Mouse (Mus musculus) lung, postnatal 0 days (tissue): Measurements from ENCODE around the gene Tbc1d22a.

Experiments used
- CTCF ChIP-seq: IDR thresholded peaks from 2 replicates; pipeline ENCODE4 v1.5.1; 2016; ENCODE audit warnings: antibody characterized with exemption, mild to moderate bottlenecking
- EP300 ChIP-seq: IDR thresholded peaks from 2 replicates; pipeline ENCODE4 v1.6.1; 2016; ENCODE audit warnings: antibody characterized with exemption, mild to moderate bottlenecking, control low read depth

DNA sequence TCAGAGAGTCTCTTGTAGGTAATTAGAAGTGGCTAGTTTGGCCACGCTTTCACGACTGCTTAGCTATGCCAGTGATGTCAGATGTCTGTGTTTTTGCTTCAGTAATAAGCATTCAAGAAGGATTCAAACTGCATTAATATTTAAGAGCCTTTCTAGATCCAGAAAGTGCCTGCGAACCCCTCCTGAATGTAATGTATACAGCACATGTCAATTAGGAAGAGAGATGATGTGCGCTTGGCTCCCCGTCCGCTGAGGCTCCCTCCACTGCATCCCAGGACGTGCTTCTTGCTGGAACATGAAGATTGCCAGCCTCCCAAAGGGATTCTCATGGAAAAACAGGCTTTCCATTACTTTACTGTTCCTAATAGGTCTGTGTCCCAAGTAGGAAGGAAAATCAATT lies 115.7 kb downstream of the Tbc1d22a start:
- TF ChIP-seq CTCF (no peak), EP300 (no peak)
